Mouse (Mus musculus) cerebellum, adult 2 months (tissue): ENCODE data around the gene Kansl1.

Experiments
- CTCF ChIP-seq: fragments of 200-500 bp; IDR thresholded peaks from 2 replicates; pipeline ENCODE4 v1.5.1; 2011; ENCODE audit warnings: low read depth, mild to moderate bottlenecking, control low read depth, low read length, moderate library complexity, borderline replicate concordance; ENCODE audit not compliant: insufficient read depth
- POLR2A ChIP-seq: fragments of 200-500 bp; IDR thresholded peaks from 2 replicates; pipeline ENCODE4 v1.6.1; 2011; ENCODE audit warnings: low read length, control low read depth, borderline replicate concordance; ENCODE audit not compliant: insufficient read depth

DNA sequence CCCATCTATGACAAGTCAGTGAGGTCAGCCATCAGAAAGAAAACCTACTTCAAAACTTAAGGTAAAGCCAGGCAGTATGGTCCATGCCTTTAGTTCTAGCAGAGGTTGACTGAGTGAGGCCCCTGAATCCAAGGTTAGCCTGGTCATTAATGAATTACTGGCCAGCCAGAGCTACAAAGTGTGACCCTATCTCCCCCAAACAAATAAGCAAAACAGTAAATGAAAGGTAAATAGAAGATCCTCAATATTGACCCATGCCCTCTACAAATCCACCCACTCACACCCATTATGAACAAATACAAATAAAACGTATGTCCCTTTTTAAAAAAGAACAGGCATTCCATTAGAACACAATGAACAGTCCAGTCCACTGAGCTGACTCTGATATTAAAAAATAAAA, 76.5 kb downstream of the Kansl1 start:
- TF ChIP-seq POLR2A: no peak
- TF ChIP-seq CTCF: no peak
